Mouse (Mus musculus) lung, adult 2 months (tissue): ENCODE measurements around the gene Elmsan1.

Experiments used
- CTCF ChIP-seq: fragments of 200-500 bp; IDR thresholded peaks from 2 replicates; pipeline ENCODE4 v1.5.1; 2011; ENCODE audit warnings: mild to moderate bottlenecking, low read length, control low read depth; ENCODE audit not compliant: insufficient read depth
- POLR2A ChIP-seq: fragments of 200-500 bp; IDR thresholded peaks from 2 replicates; pipeline ENCODE4 v1.6.1; 2011; ENCODE audit warnings: low read depth, mild to moderate bottlenecking, control low read depth, low read length, borderline replicate concordance; ENCODE audit errors: extremely low read depth

- TF ChIP-seq CTCF, result no peak
- TF ChIP-seq POLR2A, result no peak
These were observed 107.9 kb downstream of the Elmsan1 start for GRCm38 (mm10) chr12:84110814-84111213.
